ENCODE assay signal across 8 mouse cellular contexts in the genomic region with DNA sequence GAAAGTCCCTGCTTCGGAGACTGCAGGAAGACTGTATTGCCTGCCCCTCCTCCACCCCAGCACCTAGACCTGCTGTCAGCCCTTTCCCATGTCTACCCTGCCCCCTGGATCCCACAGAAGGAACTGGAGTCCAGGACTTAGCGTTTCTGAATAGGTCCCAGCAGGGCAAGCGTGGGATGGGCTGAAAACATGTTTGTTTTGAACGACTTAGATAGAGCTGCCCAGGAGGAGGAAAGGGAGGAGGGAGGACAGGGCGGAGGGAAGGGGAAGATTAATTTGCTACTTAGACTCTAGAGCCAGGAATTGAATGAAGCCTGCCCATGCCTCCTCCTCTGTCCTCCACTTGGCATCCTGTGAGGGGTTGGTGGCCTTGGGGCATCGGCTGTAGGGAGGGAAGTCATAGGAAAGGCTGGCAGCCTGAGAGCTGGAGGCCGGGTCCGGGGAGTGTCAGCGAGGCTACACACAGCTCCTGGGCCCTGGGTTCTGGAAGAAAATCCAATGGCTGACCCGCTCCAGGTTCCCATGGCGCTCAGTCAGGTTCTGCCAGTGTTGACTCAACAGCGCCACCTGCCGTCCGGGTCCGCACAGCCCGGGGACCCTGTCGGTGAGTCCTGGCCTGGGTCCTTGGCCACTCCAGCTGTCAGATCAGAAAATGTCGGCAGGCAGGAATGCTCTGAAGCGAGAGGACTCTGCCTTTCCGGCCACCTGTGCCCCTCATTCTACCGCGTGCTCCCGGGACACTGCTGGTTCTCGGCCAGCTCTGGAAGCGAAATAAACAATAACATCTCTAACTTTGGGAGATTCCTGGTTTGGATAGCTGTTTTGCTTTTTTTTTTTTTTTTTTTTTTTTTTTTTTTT. TPM values are rescaled to one million over a fixed set of nuclear protein-coding genes. Genes with fewer than 3 reads are reported as not detected.
DNase-seq lines count a peak whose midpoint lies in the region; ATAC-seq and TF ChIP-seq lines count a peak whose summit lies in the region.

No protein-coding gene starts in this region.

- H3K4me1 ChIP-seq in lung, adult 2 months (ENCODE audit: control insufficient read depth, insufficient read depth, low read length): peaks cover 3% of the 10 kb centered on the region; the same call in 1 of the 2 replicates

- WGBS in lung, adult 2 months: 1% methylated on average over 25 of the region's 25 CpGs

- TF ChIP-seq CTCF in layer of hippocampus, adult 2 months (conservative IDR thresholded peaks at IDR 0.05): peak; percentile 88
- peak; percentile 84 for TF ChIP-seq CTCF in lung, adult 2 months (IDR thresholded peaks at IDR 0.05; ENCODE audit: insufficient read depth, low read length)

- peak; percentile 93 for ATAC-seq in neutrophil, adult 5-6 weeks (ENCODE audit: extremely low read depth, insufficient number of reproducible peaks, low FRiP score, poor library complexity, severe bottlenecking)

- peak overlapping the region; percentile 45 for H3K4me3 ChIP-seq in layer of hippocampus, adult 2 months
- peak overlapping the region; percentile 45 for H3K4me3 ChIP-seq in lung, adult 2 months (replicated peaks; ENCODE audit: extremely low read depth, low read depth, low read length)

- H3K27ac ChIP-seq in layer of hippocampus, adult 2 months: peak overlapping the region; percentile 87

- TF ChIP-seq POLR2A in lung, adult 2 months (IDR thresholded peaks at IDR 0.05; ENCODE audit: borderline replicate concordance, extremely low read depth, low read depth, low read length): peak; percentile 17; the same call in 1 of the 2 replicates

- peak; percentile 92 for DNase-seq in MN1 (ENCODE audit: low spot score)
- DNase-seq in cerebellum, adult 9-10 months: peak; percentile 97
- DNase-seq in forelimb bud, embryonic 11.5 days (ENCODE audit: low read depth, low spot score): peak; percentile 92
- peak; percentile 99 for DNase-seq in heart, postnatal 4 days
- peak; percentile 91 to 98 for DNase-seq in layer of hippocampus, adult 2 months (ENCODE audit: low spot score in 2 of 2)
- DNase-seq in lung, adult 2 months: peak; percentile 98
- DNase-seq in thymus, adult 18-20 months: peak; percentile 76 to 80

RNA-seq across cellular contexts. Expression of gene Fmnl1, which starts 12.1 kb away (rescaled TPM):
- 1 to 10 TPM; 7.4 to 8.6 TPM for total RNA-seq in heart, postnatal 4 days (2021)
- 100 to 1,000 TPM; 142 to 156 TPM for total RNA-seq in layer of hippocampus, adult 2 months (2021)
- 26.4 and 31.7 TPM in 2 replicates for polyA plus RNA-seq in lung, adult 2 months (2012; rRNA removed)
- 383 and 400 TPM in 2 replicates for total RNA-seq in neutrophil, adult 5-6 weeks (2017)

RNA-seq across cellular contexts. Expression of gene Hexim2, which starts 26.6 kb away (rescaled TPM):
- 1 to 10 TPM; 4.2 to 4.8 TPM for total RNA-seq in heart, postnatal 4 days (2021)
- 10 to 100 TPM in 1 of 2 experiments, 1 to 10 TPM in 1; 9.7 to 16.0 TPM for total RNA-seq in layer of hippocampus, adult 2 months (2021)
- polyA plus RNA-seq in lung, adult 2 months (2012; rRNA removed): 2.9 and 4.7 TPM in 2 replicates
- 1.1 and 1.5 TPM in 2 replicates for total RNA-seq in neutrophil, adult 5-6 weeks (2017)

RNA-seq across cellular contexts. Expression of gene Hexim1, which starts 42.8 kb away (rescaled TPM):
- 10 to 100 TPM; 14.8 to 15.7 TPM for total RNA-seq in heart, postnatal 4 days (2021)
- 10 to 100 TPM; 48.5 to 50.8 TPM for total RNA-seq in layer of hippocampus, adult 2 months (2021)
- polyA plus RNA-seq in lung, adult 2 months (2012; rRNA removed): 15.2 and 16.0 TPM in 2 replicates
- 103 and 105 TPM in 2 replicates for total RNA-seq in neutrophil, adult 5-6 weeks (2017)

RNA-seq across cellular contexts. Expression of gene 1700023F06Rik, which starts 49.5 kb away (rescaled TPM):
- not detected for total RNA-seq in heart, postnatal 4 days (2021)
- total RNA-seq in layer of hippocampus, adult 2 months (2021): 1 to 10 TPM; 1.5 to 2.0 TPM
- 0.41 and 0.50 TPM in 2 replicates for polyA plus RNA-seq in lung, adult 2 months (2012; rRNA removed)
- not detected in 2 replicates for total RNA-seq in neutrophil, adult 5-6 weeks (2017)

RNA-seq across cellular contexts. Expression of gene Acbd4, which starts 57.4 kb away (rescaled TPM):
- total RNA-seq in heart, postnatal 4 days (2021): 10 to 100 TPM; 25.9 to 29.2 TPM
- 10 to 100 TPM; 87.1 to 91.0 TPM for total RNA-seq in layer of hippocampus, adult 2 months (2021)
- 41.1 and 46.5 TPM in 2 replicates for polyA plus RNA-seq in lung, adult 2 months (2012; rRNA removed)
- total RNA-seq in neutrophil, adult 5-6 weeks (2017): 21.1 and 29.3 TPM in 2 replicates

Comparison
In these comparisons a context has a peak if more than half of its experiments do, and no peak if none do; other contexts are left out.
1. Peak in every context shown above with its lines: DNase-seq, ATAC-seq, H3K4me3 ChIP-seq and H3K27ac ChIP-seq.
2. RNA of gene Fmnl1, which starts 12.1 kb away (total RNA-seq): 383 to 400 TPM in neutrophil, adult 5-6 weeks and 142 to 156 TPM in layer of hippocampus, adult 2 months; 7.4 to 8.6 TPM in heart, postnatal 4 days; every median in the first group is over 10 times any median in the second.